Mouse (Mus musculus): Measurements from ENCODE around the gene Gak. TPM values are rescaled to one million over a fixed set of nuclear protein-coding genes. Genes with fewer than 3 reads are reported as not detected.

The Gak gene
- polyA plus RNA-seq (2014; fragmentation: Nextera tagmentation; extraction: Ambion mirVana): 55.0 and 55.6 TPM in 2 replicates

DNA sequence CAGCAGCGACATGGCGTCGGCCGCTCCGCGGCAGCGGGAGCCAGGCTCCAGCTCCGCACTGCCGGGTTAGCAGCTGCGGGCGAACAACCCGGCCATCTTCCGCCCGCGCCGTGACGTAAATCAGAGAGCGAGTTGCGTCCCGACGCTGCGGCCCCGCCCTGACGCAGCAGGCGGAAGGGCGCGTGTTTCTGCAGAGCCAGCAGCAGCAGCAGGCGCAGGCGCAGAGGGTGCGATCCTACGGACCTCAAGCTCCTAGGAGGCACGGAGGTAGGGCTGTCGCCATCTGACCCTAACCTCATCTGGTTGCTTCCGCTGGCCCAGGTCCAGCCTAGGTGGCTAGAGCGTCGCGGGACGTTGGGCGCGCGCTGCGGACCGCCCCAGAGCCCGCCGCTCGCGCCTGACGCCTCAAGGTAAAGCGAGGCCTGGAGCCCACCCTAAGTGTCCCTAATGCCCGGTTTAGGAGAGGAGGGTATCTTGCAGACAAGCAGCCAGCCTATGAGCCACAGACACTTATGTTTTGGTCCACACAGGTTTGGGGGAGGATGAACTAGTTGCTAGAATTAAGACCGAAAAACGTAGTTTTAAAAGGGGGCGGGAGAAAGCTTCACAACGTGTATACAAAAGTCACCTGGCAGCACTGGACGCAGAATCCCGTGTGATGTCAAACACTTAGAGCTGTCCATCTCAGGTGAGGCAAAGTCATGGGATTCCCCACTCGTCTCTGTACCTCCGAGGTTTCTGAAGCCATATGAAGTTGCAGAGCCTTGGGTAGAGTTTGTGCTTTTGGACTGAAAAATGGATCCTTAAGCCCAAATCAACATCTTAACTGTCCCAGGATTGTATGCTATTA is at the start of gene Gak, which contains the start of gene Tmem175:
Gene Gak, minus strand, starts transcription at position 122 of the 850 bp plus-strand sequence.
Gene Tmem175, plus strand, starts transcription at position 137 of the 850 bp plus-strand sequence.
- Histone ChIP-seq H3K4me2 (peak within 1 kb of the TSS; percentile 93), H3K27me3 (replicated peaks; ENCODE audit: control insufficient read depth, insufficient read depth, low read length) (no peaks in the 10 kb centered on the region), H3K4me1 (replicated peaks; ENCODE audit: control insufficient read depth, insufficient read depth, low read length) (peaks cover 26% of the 10 kb centered on the region), H3K9me3 (ENCODE audit: control insufficient read depth, low read length) (no peaks in the 10 kb centered on the region), H3K4me3 (ENCODE audit: low read depth, low read length) (peak within 1 kb of the TSS; percentile 84), H3K9ac (ENCODE audit: low read depth, low read length) (peak within 1 kb of the TSS; percentile 86), H3K36me3 (ENCODE audit: control insufficient read depth, insufficient read depth, low read length) (0 out of 2 replicates have a peak, but pooled peaks cover 2% of the 10 kb centered on the region), H3K27ac (ENCODE audit: low read depth, low read length) (peak within 1 kb of the TSS; percentile 82)
- DNase-seq (ENCODE audit: low spot score): peak; percentile 90
- ATAC-seq (replicated peaks; ENCODE audit: low FRiP score): peak; percentile 94
- WGBS: under 1% methylated on average over 58 of the region's 58 CpGs

DNA sequence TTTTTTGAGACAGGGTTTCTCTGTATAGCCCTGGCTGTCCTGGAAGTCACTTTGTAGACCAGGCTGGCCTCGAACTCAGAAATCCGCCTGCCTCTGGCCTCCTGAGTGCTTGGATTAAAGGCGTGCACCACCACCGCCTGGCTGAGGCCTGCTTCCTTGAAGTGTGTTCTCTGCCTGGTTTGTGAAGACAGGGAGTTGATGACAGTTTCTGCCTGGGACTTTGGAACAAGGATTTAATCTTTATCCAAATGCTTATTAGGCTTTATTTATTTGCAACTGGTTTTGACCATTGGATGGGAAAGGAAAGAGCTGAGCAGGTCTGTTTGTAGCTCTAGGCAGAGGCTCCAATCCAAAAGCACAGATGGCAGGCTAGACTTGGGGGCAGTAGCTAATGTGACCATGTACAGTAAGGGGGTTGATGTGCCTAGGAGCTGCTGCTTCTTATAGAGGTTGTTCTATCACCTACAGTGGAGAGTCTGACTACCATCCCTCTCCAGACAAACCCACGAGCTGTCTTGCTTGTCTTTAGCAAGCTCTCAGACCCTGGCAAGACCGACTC is 48.8 kb upstream of the Gak start:
- no peak overlapping the region for H3K4me2 ChIP-seq
- DNase-seq (ENCODE audit: low spot score): no peak
- H3K9ac ChIP-seq (ENCODE audit: low read depth, low read length): no peak overlapping the region
- H3K27me3 ChIP-seq (replicated peaks; ENCODE audit: control insufficient read depth, insufficient read depth, low read length): no peaks in the 10 kb centered on the region
- H3K27ac ChIP-seq (ENCODE audit: low read depth, low read length): no peak overlapping the region
- no peak overlapping the region for H3K4me3 ChIP-seq (ENCODE audit: low read depth, low read length)
- 87% methylated on average over 6 of the region's 6 CpGs for WGBS
- no peaks in the 10 kb centered on the region for H3K9me3 ChIP-seq (ENCODE audit: control insufficient read depth, low read length)
- H3K4me1 ChIP-seq (replicated peaks; ENCODE audit: control insufficient read depth, insufficient read depth, low read length): peaks cover 30% of the 10 kb centered on the region
- no peak for ATAC-seq (replicated peaks; ENCODE audit: low FRiP score)
- no peaks in the 10 kb centered on the region for H3K36me3 ChIP-seq (ENCODE audit: control insufficient read depth, insufficient read depth, low read length)

DNA sequence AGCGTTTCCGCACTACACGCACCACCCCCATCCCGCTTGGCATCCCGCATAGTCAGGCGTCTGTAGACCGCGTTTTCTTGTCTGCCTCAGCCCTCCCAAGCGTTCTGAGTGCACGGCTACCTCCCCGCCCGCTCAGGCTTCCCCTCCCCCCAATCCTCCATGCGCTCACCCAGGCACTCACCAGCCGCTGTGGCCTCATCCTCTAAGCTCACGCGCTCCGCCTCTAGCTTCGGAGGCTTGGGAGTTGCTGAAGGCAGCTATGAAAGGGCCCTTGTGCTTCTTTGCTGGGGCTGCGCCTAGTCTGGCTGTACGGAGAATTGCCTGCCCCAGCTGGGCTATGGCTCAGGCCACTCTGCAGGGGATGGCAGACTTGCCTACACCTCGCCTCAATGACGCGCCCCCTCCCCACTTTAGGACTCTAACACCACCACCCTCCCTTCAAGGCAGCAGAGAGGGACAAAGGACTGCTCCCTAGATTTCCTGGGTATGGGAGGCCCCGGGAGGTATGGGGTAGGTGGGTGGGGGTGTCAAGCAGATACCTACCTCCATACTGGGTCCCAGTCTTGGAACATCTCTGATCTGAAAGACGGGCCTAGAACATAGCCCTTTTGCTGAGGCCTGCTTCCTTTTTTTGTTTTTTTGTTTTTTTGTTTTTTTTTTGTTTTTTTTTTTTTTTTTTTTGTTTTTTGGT is 48.2 kb upstream of the Gak start:
- peak; percentile 63 for ATAC-seq (replicated peaks; ENCODE audit: low FRiP score)
- WGBS: 7% methylated on average over 25 of the region's 25 CpGs
- H3K27me3 ChIP-seq (replicated peaks; ENCODE audit: control insufficient read depth, insufficient read depth, low read length): no peaks in the 10 kb centered on the region
- peaks cover 30% of the 10 kb centered on the region for H3K4me1 ChIP-seq (replicated peaks; ENCODE audit: control insufficient read depth, insufficient read depth, low read length)
- H3K36me3 ChIP-seq (ENCODE audit: control insufficient read depth, insufficient read depth, low read length): peaks cover 6% of the 10 kb centered on the region; the same call in 1 of the 2 replicates
- H3K4me3 ChIP-seq (ENCODE audit: low read depth, low read length): peak overlapping the region; percentile 34
- peak; percentile 75 for DNase-seq (ENCODE audit: low spot score)
- peak overlapping the region; percentile 93 for H3K27ac ChIP-seq (ENCODE audit: low read depth, low read length)
- H3K4me2 ChIP-seq: peak overlapping the region; percentile 71
- H3K9ac ChIP-seq (ENCODE audit: low read depth, low read length): peak overlapping the region; percentile 59
- H3K9me3 ChIP-seq (ENCODE audit: control insufficient read depth, low read length): no peaks in the 10 kb centered on the region

DNA sequence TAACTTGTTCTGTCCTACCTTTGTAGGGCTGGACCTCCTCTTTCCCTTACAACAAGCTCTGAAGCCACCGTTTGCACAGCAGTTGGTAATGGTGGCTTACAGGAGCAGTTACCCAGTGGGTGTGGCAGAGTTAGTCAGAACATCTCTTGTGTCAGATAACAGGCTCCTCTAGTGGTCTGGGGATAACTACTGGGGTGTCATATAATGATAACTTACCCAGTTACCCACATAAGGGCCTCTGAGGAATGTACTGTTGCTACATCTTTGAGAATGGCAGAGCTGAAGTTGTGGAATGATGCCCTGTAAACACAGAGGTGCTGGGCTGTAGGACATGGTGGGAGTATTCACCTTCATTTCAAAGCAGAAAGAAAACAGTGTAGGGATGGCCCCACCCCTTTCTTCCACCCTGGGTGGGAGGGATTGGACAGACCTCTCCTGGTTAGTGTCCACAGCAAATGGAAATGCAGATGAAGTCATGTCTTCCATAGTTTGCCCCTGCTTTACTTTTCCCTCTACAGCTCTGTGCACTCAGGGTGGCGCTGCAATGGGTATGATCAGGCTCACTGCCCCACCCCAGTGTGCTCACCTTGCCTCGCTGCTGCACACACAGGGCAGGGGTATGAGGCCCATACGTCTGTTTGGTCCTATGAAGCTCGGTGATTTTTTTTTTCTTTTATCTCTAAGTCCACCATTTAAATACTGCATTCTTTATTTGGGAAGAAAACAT is 47.4 kb upstream of the Gak start:
- peaks cover 12% of the 10 kb centered on the region for H3K36me3 ChIP-seq (ENCODE audit: control insufficient read depth, insufficient read depth, low read length)
- peak overlapping the region; percentile 59 for H3K9ac ChIP-seq (ENCODE audit: low read depth, low read length)
- H3K27ac ChIP-seq (ENCODE audit: low read depth, low read length): peak overlapping the region; percentile 93
- peak overlapping the region; percentile 71 for H3K4me2 ChIP-seq
- H3K4me3 ChIP-seq (ENCODE audit: low read depth, low read length): peak overlapping the region; percentile 34
- DNase-seq (ENCODE audit: low spot score) (peak; percentile 61), ATAC-seq (replicated peaks; ENCODE audit: low FRiP score) (peak; percentile 82)
- no peaks in the 10 kb centered on the region for H3K27me3 ChIP-seq (replicated peaks; ENCODE audit: control insufficient read depth, insufficient read depth, low read length)
- H3K9me3 ChIP-seq (ENCODE audit: control insufficient read depth, low read length): no peaks in the 10 kb centered on the region
- peaks cover 30% of the 10 kb centered on the region for H3K4me1 ChIP-seq (replicated peaks; ENCODE audit: control insufficient read depth, insufficient read depth, low read length)
- 7% methylated on average over 5 of the region's 5 CpGs for WGBS

DNA sequence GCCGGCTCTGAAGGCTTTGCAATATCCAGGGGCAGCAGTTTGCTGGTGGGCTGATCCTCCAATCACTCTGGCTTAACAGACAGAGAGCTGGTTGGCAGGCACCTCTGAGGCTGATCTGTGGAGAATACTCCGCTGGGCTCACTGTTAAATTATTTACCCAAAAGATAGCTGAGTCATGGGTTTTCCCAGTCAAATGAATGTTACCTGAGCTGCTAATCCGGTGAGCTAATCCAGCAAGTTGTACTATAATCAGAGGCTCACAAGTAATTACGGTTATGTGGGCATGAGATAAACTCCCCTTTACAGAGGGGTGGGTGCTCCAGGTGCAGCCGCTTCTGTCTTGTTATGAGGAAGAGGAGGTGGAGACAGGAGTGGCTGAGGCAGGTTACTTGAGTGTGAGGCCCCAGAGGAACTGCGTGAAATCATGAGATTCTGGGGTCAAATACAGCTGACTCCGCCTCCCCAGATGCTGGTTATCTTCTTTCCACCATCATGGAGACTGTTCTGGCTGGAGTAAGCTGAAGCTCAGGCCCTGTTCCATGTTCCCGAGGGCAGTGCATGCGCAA is 45.8 kb upstream of the Gak start, which contains the start of gene Slc26a1:
Gene Slc26a1, minus strand, starts transcription at position 319 of the 566 bp plus-strand sequence.
- Histone ChIP-seq H3K4me3 (ENCODE audit: low read depth, low read length) (peak within 1 kb of the TSS; percentile 50), H3K4me1 (replicated peaks; ENCODE audit: control insufficient read depth, insufficient read depth, low read length) (peaks cover 32% of the 10 kb centered on the region), H3K27ac (ENCODE audit: low read depth, low read length) (peak within 1 kb of the TSS; percentile 93), H3K4me2 (peak within 1 kb of the TSS; percentile 71), H3K9ac (ENCODE audit: low read depth, low read length) (peak within 1 kb of the TSS; percentile 74), H3K36me3 (ENCODE audit: control insufficient read depth, insufficient read depth, low read length) (peaks cover 16% of the 10 kb centered on the region), H3K9me3 (ENCODE audit: control insufficient read depth, low read length) (no peaks in the 10 kb centered on the region), H3K27me3 (replicated peaks; ENCODE audit: control insufficient read depth, insufficient read depth, low read length) (no peaks in the 10 kb centered on the region)
- DNase-seq (ENCODE audit: low spot score) (no peak), ATAC-seq (replicated peaks; ENCODE audit: low FRiP score) (peak; percentile 49)
- WGBS: 43% methylated on average over 9 of the region's 9 CpGs

DNA sequence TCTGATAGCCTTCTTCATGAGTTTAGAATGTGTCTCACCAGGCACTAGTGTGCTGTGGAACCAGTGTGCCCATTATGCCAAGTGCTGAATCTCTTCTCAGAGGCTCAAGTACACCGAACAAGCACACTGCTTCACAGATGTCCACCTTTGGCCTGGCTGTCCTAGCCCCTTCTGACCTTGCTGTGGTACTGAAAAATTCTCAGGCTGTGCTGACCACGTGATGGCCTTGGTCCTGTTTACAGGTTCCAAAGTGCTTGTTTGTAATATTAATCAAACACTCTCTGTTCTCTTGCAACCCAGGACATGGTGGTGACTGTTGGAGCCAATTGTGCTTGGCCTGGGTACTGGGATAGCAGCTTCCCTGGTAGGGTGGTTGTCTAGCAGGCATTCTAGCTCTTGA is 45.1 kb upstream of the Gak start:
- Histone ChIP-seq H3K27ac (ENCODE audit: low read depth, low read length) (peak overlapping the region; percentile 93), H3K4me3 (ENCODE audit: low read depth, low read length) (peak overlapping the region; percentile 50), H3K36me3 (ENCODE audit: control insufficient read depth, insufficient read depth, low read length) (peaks cover 16% of the 10 kb centered on the region), H3K9ac (ENCODE audit: low read depth, low read length) (peak overlapping the region; percentile 74), H3K9me3 (ENCODE audit: control insufficient read depth, low read length) (no peaks in the 10 kb centered on the region), H3K4me1 (replicated peaks; ENCODE audit: control insufficient read depth, insufficient read depth, low read length) (peaks cover 39% of the 10 kb centered on the region), H3K4me2 (peak overlapping the region; percentile 71), H3K27me3 (replicated peaks; ENCODE audit: control insufficient read depth, insufficient read depth, low read length) (no peaks in the 10 kb centered on the region)
- WGBS: 70% methylated on average over 2 of the region's 2 CpGs
- ATAC-seq (replicated peaks; ENCODE audit: low FRiP score) (no peak), DNase-seq (ENCODE audit: low spot score) (no peak)

DNA sequence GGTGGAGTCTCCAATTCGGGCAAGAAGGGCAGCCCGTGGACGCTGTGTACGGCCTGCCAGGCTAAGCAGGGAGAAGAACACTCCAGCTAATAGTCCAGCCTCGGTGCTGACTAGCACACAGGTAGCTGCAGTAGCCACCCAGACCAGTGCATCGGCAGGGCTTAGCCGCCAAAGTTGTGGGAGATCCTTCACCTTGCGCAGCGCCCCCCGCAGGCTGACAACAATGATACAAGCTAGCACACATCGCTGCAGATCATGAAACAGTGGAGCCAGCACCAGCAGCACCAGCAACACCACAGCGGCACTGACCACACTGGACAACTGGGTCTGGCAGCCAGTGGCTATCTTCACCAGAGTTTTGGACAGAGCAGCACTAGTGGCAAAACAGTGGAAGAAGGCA is 42.2 kb upstream of the Gak start:
- H3K4me2 ChIP-seq: no peak overlapping the region
- no peak for ATAC-seq (replicated peaks; ENCODE audit: low FRiP score)
- no peaks in the 10 kb centered on the region for H3K27me3 ChIP-seq (replicated peaks; ENCODE audit: control insufficient read depth, insufficient read depth, low read length)
- WGBS: 94% methylated on average over 12 of the region's 12 CpGs
- no peaks in the 10 kb centered on the region for H3K9me3 ChIP-seq (ENCODE audit: control insufficient read depth, low read length)
- H3K36me3 ChIP-seq (ENCODE audit: control insufficient read depth, insufficient read depth, low read length): peaks cover 16% of the 10 kb centered on the region
- H3K27ac ChIP-seq (ENCODE audit: low read depth, low read length): no peak overlapping the region
- DNase-seq (ENCODE audit: low spot score): no peak
- H3K4me3 ChIP-seq (ENCODE audit: low read depth, low read length): no peak overlapping the region
- no peak overlapping the region for H3K9ac ChIP-seq (ENCODE audit: low read depth, low read length)
- peaks cover 28% of the 10 kb centered on the region for H3K4me1 ChIP-seq (replicated peaks; ENCODE audit: control insufficient read depth, insufficient read depth, low read length)

DNA sequence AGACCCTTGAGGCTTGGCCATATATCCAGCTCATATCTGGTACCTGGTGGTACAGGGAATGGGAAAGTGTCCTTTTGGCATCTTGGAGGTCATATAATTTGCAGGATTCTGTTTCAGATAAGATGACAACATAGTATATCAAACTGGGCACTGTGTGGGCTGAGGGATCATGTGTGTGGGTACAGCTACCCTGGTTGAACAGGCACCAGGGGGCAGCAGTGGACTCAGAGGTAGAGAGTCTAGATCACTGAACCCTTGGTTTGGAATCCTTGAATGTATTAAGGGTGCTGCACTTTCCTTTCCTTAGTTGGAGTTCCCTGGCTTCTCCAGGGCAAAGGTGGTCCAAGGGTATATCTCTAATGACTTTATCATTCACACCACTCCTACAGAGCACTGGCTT is 41.2 kb upstream of the Gak start:
- peaks cover 20% of the 10 kb centered on the region for H3K4me1 ChIP-seq (replicated peaks; ENCODE audit: control insufficient read depth, insufficient read depth, low read length)
- ATAC-seq (replicated peaks; ENCODE audit: low FRiP score) (peak; percentile 40), DNase-seq (ENCODE audit: low spot score) (no peak)
- H3K27ac ChIP-seq (ENCODE audit: low read depth, low read length): 0 out of 2 replicates have a peak overlapping the region, but pooled peaks have one; percentile 16
- no peaks in the 10 kb centered on the region for H3K9me3 ChIP-seq (ENCODE audit: control insufficient read depth, low read length)
- no peak overlapping the region for H3K4me3 ChIP-seq (ENCODE audit: low read depth, low read length)
- peak overlapping the region; percentile 9; the same call in 1 of the 2 replicates for H3K4me2 ChIP-seq
- peaks cover 16% of the 10 kb centered on the region for H3K36me3 ChIP-seq (ENCODE audit: control insufficient read depth, insufficient read depth, low read length)
- no peaks in the 10 kb centered on the region for H3K27me3 ChIP-seq (replicated peaks; ENCODE audit: control insufficient read depth, insufficient read depth, low read length)
- no peak overlapping the region for H3K9ac ChIP-seq (ENCODE audit: low read depth, low read length)

Data from liver, embryonic 11.5 days (tissue).